Mouse (Mus musculus): Measurements from ENCODE around the gene Krtap31-2. TPM values are rescaled to one million over a fixed set of nuclear protein-coding genes. Genes with fewer than 3 reads are reported as not detected.

Krtap31-2 gene
- polyA plus RNA-seq (2015; fragmentation: Nextera tagmentation; extraction: Ambion mirVana) = not detected in 2 replicates

- H3K27me3 ChIP-seq (ENCODE audit: control insufficient read depth, insufficient read depth, low read length) = no peaks in the 10 kb centered on the region
- no peak for ATAC-seq (ENCODE audit: insufficient read depth, low FRiP score)
These were observed at the start of gene Krtap31-2 for GRCm38 (mm10) chr11:99935991-99936390. Krtap31-2 (plus strand) TSS chr11:99936291.

DNA sequence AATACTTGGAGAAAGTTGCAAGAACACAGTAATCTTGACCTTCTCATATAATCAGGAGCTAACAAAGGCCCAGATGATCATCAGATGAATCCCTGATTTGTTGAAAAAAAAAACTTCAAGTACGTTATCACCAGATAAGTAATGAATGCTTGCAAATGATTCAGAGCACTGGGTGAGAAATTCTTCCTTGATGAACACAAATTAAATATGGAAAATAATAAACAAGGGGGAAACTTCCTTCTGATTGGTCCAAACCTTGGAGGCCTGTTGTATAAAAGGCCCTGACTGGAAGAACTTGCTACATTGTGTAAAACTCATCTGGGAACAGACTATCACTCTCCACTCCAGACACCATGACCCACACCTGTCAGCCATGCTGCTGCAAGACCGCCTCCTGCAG is 28.5 kb upstream of the Krtap31-2 start, which contains the start of gene Krtap31-1:
Krtap31-1 (plus strand) TSS at position 301 of the 400 bp plus-strand sequence.
- Histone ChIP-seq H3K27me3 (ENCODE audit: control insufficient read depth, insufficient read depth, low read length) (no peaks in the 10 kb centered on the region), H3K36me3 (ENCODE audit: control insufficient read depth, insufficient read depth, low read length) (no peaks in the 10 kb centered on the region), H3K9me3 (replicated peaks; ENCODE audit: control insufficient read depth, low read length) (no peaks in the 10 kb centered on the region), H3K27ac (ENCODE audit: low read length) (no peak within 1 kb of the TSS), H3K4me1 (ENCODE audit: control insufficient read depth, insufficient read depth, low read length) (no peaks in the 10 kb centered on the region), H3K9ac (ENCODE audit: low read length) (no peak within 1 kb of the TSS), H3K4me3 (replicated peaks; ENCODE audit: low read length) (no peak within 1 kb of the TSS), H3K4me2 (ENCODE audit: low read depth, low read length) (no peak within 1 kb of the TSS)
- ATAC-seq (ENCODE audit: insufficient read depth, low FRiP score) = no peak
- 79% methylated on average over 2 of the region's 2 CpGs for WGBS

More at GRCm38 (mm10) chr11:99935991-99936390, at the start of gene Krtap31-2:
- no peaks in the 10 kb centered on the region for H3K4me1 ChIP-seq (ENCODE audit: control insufficient read depth, insufficient read depth, low read length)
- H3K27ac ChIP-seq (ENCODE audit: low read length) = no peak within 1 kb of the TSS
- WGBS = 79% methylated on average over 1 of the region's 1 CpGs
- no peak within 1 kb of the TSS for H3K4me2 ChIP-seq (ENCODE audit: low read depth, low read length)
- no peak within 1 kb of the TSS for H3K4me3 ChIP-seq (replicated peaks; ENCODE audit: low read length)
- H3K9me3 ChIP-seq (replicated peaks; ENCODE audit: control insufficient read depth, low read length) = no peaks in the 10 kb centered on the region
- H3K9ac ChIP-seq (ENCODE audit: low read length) = no peak within 1 kb of the TSS
- H3K36me3 ChIP-seq (ENCODE audit: control insufficient read depth, insufficient read depth, low read length) = no peaks in the 10 kb centered on the region

GRCm38 (mm10) chr11:99914451-99914850 is 21.6 kb upstream of the Krtap31-2 start, which contains the start of gene Gm11565:
Gm11565 (plus strand) TSS chr11:99914751.
- H3K9me3 ChIP-seq (replicated peaks; ENCODE audit: control insufficient read depth, low read length) = no peaks in the 10 kb centered on the region
- no peaks in the 10 kb centered on the region for H3K27me3 ChIP-seq (ENCODE audit: control insufficient read depth, insufficient read depth, low read length)
- no peak within 1 kb of the TSS for H3K4me3 ChIP-seq (replicated peaks; ENCODE audit: low read length)
- H3K36me3 ChIP-seq (ENCODE audit: control insufficient read depth, insufficient read depth, low read length) = no peaks in the 10 kb centered on the region
- whole genome bisulfite sequencing = 82% methylated on average over 3 of the region's 3 CpGs
- ATAC-seq (ENCODE audit: insufficient read depth, low FRiP score) = no peak
- no peak within 1 kb of the TSS for H3K9ac ChIP-seq (ENCODE audit: low read length)
- no peak within 1 kb of the TSS for H3K4me2 ChIP-seq (ENCODE audit: low read depth, low read length)
- no peak within 1 kb of the TSS for H3K27ac ChIP-seq (ENCODE audit: low read length)
- no peaks in the 10 kb centered on the region for H3K4me1 ChIP-seq (ENCODE audit: control insufficient read depth, insufficient read depth, low read length)

- Histone ChIP-seq H3K9me3 (replicated peaks; ENCODE audit: control insufficient read depth, low read length) (no peaks in the 10 kb centered on the region), H3K4me2 (ENCODE audit: low read depth, low read length) (no peak overlapping the region), H3K4me1 (ENCODE audit: control insufficient read depth, insufficient read depth, low read length) (no peaks in the 10 kb centered on the region), H3K27ac (ENCODE audit: low read length) (no peak overlapping the region), H3K36me3 (ENCODE audit: control insufficient read depth, insufficient read depth, low read length) (no peaks in the 10 kb centered on the region), H3K27me3 (ENCODE audit: control insufficient read depth, insufficient read depth, low read length) (no peaks in the 10 kb centered on the region), H3K9ac (ENCODE audit: low read length) (no peak overlapping the region), H3K4me3 (replicated peaks; ENCODE audit: low read length) (no peak overlapping the region)
- no peak for ATAC-seq (ENCODE audit: insufficient read depth, low FRiP score)
- 71% methylated on average over 9 of the region's 9 CpGs for WGBS
These were observed 1.7 kb downstream of the Krtap31-2 start for GRCm38 (mm10) chr11:99937751-99938264.

GRCm38 (mm10) chr11:99948175-99948574 is 12.1 kb downstream of the Krtap31-2 start, which contains the start of gene Krtap9-5:
Krtap9-5 (plus strand) TSS chr11:99948475.
- 84% methylated on average over 2 of the region's 2 CpGs for WGBS
- H3K9me3 ChIP-seq (replicated peaks; ENCODE audit: control insufficient read depth, low read length) = no peaks in the 10 kb centered on the region
- ATAC-seq (ENCODE audit: insufficient read depth, low FRiP score) = no peak

DNA sequence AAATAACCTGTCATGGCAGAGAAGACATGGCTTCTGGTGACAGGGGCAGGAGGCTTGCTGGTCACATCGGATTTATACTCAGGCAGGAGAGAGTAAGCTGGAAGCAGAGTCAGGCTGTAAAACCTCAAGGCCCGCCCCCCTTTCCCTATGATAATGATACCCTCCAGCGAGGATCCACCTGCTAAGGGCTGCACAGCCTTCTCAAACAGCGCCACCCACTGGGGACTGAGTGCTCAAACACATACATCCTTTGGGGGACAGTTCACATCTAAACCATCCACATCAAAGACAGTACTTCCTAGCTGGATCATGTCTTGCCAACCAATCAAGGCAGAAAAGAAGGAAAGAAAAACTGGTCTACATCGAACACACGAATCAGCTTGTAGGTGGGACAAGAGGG is 28.1 kb downstream of the Krtap31-2 start:
- 59% methylated on average over 6 of the region's 6 CpGs for WGBS
- H3K36me3 ChIP-seq (ENCODE audit: control insufficient read depth, insufficient read depth, low read length) = no peaks in the 10 kb centered on the region
- no peak overlapping the region for H3K4me3 ChIP-seq (replicated peaks; ENCODE audit: low read length)
- H3K4me2 ChIP-seq (ENCODE audit: low read depth, low read length) = no peak overlapping the region
- no peaks in the 10 kb centered on the region for H3K4me1 ChIP-seq (ENCODE audit: control insufficient read depth, insufficient read depth, low read length)
- no peak for ATAC-seq (ENCODE audit: insufficient read depth, low FRiP score)
- no peaks in the 10 kb centered on the region for H3K9me3 ChIP-seq (replicated peaks; ENCODE audit: control insufficient read depth, low read length)
- H3K27ac ChIP-seq (ENCODE audit: low read length) = no peak overlapping the region
- H3K27me3 ChIP-seq (ENCODE audit: control insufficient read depth, insufficient read depth, low read length) = no peaks in the 10 kb centered on the region
- H3K9ac ChIP-seq (ENCODE audit: low read length) = no peak overlapping the region

More at GRCm38 (mm10) chr11:99948175-99948574, 12.1 kb downstream of the Krtap31-2 start, which contains the start of gene Krtap9-5:
- no peak within 1 kb of the TSS for H3K4me2 ChIP-seq (ENCODE audit: low read depth, low read length)
- H3K36me3 ChIP-seq (ENCODE audit: control insufficient read depth, insufficient read depth, low read length) = no peaks in the 10 kb centered on the region
- no peak within 1 kb of the TSS for H3K27ac ChIP-seq (ENCODE audit: low read length)
- H3K4me1 ChIP-seq (ENCODE audit: control insufficient read depth, insufficient read depth, low read length) = no peaks in the 10 kb centered on the region
- H3K4me3 ChIP-seq (replicated peaks; ENCODE audit: low read length) = no peak within 1 kb of the TSS
- no peaks in the 10 kb centered on the region for H3K27me3 ChIP-seq (ENCODE audit: control insufficient read depth, insufficient read depth, low read length)
- no peak within 1 kb of the TSS for H3K9ac ChIP-seq (ENCODE audit: low read length)

- WGBS = 6% methylated on average over 2 of the region's 2 CpGs
- Histone ChIP-seq H3K4me1 (ENCODE audit: control insufficient read depth, insufficient read depth, low read length) (no peaks in the 10 kb centered on the region), H3K9me3 (replicated peaks; ENCODE audit: control insufficient read depth, low read length) (no peaks in the 10 kb centered on the region), H3K27me3 (ENCODE audit: control insufficient read depth, insufficient read depth, low read length) (no peaks in the 10 kb centered on the region), H3K4me2 (ENCODE audit: low read depth, low read length) (no peak overlapping the region), H3K4me3 (replicated peaks; ENCODE audit: low read length) (no peak overlapping the region), H3K36me3 (ENCODE audit: control insufficient read depth, insufficient read depth, low read length) (no peaks in the 10 kb centered on the region), H3K27ac (ENCODE audit: low read length) (no peak overlapping the region), H3K9ac (ENCODE audit: low read length) (no peak overlapping the region)
- ATAC-seq (ENCODE audit: insufficient read depth, low FRiP score) = no peak
These were observed 29.9 kb downstream of the Krtap31-2 start for GRCm38 (mm10) chr11:99965961-99966360.

DNA sequence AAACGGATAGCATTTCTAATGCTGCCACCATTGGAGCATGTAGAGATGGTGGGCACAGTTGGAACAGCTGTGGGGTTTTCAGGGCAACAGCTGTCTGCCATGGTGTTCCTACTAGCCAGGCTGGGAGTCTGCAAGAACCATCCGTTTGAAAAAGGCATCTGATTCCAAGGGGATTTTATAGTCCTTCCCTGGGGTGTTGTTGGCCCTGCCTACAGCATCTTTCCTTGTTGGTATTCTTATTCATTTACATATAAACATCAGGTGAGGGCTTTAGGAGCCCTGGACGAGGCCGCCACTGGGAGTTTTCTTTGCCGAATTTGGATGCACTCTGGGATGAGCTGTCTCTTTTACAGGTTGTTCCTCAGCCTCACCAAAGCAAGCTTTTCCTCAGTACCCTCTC is 42.9 kb downstream of the Krtap31-2 start, which contains the start of gene Krtap29-1:
Krtap29-1 (minus strand) TSS at position 101 of the 400 bp plus-strand sequence.
- H3K36me3 ChIP-seq (ENCODE audit: control insufficient read depth, insufficient read depth, low read length) = no peaks in the 10 kb centered on the region
- no peaks in the 10 kb centered on the region for H3K27me3 ChIP-seq (ENCODE audit: control insufficient read depth, insufficient read depth, low read length)
- H3K9me3 ChIP-seq (replicated peaks; ENCODE audit: control insufficient read depth, low read length) = no peaks in the 10 kb centered on the region
- no peak within 1 kb of the TSS for H3K4me2 ChIP-seq (ENCODE audit: low read depth, low read length)
- 77% methylated on average over 5 of the region's 5 CpGs for WGBS
- ATAC-seq (ENCODE audit: insufficient read depth, low FRiP score) = no peak
- H3K9ac ChIP-seq (ENCODE audit: low read length) = no peak within 1 kb of the TSS
- no peak within 1 kb of the TSS for H3K4me3 ChIP-seq (replicated peaks; ENCODE audit: low read length)
- H3K27ac ChIP-seq (ENCODE audit: low read length) = no peak within 1 kb of the TSS
- no peaks in the 10 kb centered on the region for H3K4me1 ChIP-seq (ENCODE audit: control insufficient read depth, insufficient read depth, low read length)

- Histone ChIP-seq H3K9ac (ENCODE audit: low read length) (no peak overlapping the region), H3K27me3 (ENCODE audit: control insufficient read depth, insufficient read depth, low read length) (no peaks in the 10 kb centered on the region), H3K36me3 (ENCODE audit: control insufficient read depth, insufficient read depth, low read length) (no peaks in the 10 kb centered on the region), H3K4me2 (ENCODE audit: low read depth, low read length) (no peak overlapping the region), H3K4me1 (ENCODE audit: control insufficient read depth, insufficient read depth, low read length) (no peaks in the 10 kb centered on the region), H3K4me3 (replicated peaks; ENCODE audit: low read length) (no peak overlapping the region), H3K9me3 (replicated peaks; ENCODE audit: control insufficient read depth, low read length) (no peaks in the 10 kb centered on the region), H3K27ac (ENCODE audit: low read length) (no peak overlapping the region)
- WGBS = 86% methylated on average over 9 of the region's 9 CpGs
- ATAC-seq (ENCODE audit: insufficient read depth, low FRiP score) = no peak
These were observed 46.6 kb downstream of the Krtap31-2 start for GRCm38 (mm10) chr11:99982731-99983130.

Measured in stomach, embryonic 16.5 days (tissue).